Mouse (Mus musculus): ENCODE measurements at regions not wholly inside any gene's neighbourhood (a gene's known extent, or its start where the extent isn't known, plus 50 kb on each side); places are given as distances from the start of the nearest gene placed in this dataset.

GRCm38 (mm10) chr1:73721486-73722225, 402.6 kb downstream of the Tns1 start:
- Histone ChIP-seq H3K4me3 (no peak overlapping the region), H3K4me2 (replicated peaks) (no peak overlapping the region), H3K4me1 (no peaks in the 10 kb centered on the region), H3K9ac (replicated peaks) (no peak overlapping the region), H3K36me3 (no peaks in the 10 kb centered on the region), H3K27ac (replicated peaks) (no peak overlapping the region), H3K9me3 (no peaks in the 10 kb centered on the region), H3K27me3 (no peaks in the 10 kb centered on the region)
- ATAC-seq (replicated peaks): no peak
- WGBS: 81% methylated on average over 6 of the region's 6 CpGs

- Histone ChIP-seq H3K27me3 (no peaks in the 10 kb centered on the region), H3K27ac (replicated peaks) (no peak overlapping the region), H3K4me1 (no peaks in the 10 kb centered on the region), H3K4me2 (replicated peaks) (no peak overlapping the region), H3K9me3 (no peaks in the 10 kb centered on the region), H3K36me3 (no peaks in the 10 kb centered on the region), H3K4me3 (no peak overlapping the region), H3K9ac (replicated peaks) (no peak overlapping the region)
- ATAC-seq (replicated peaks): no peak
- WGBS: 82% methylated on average over 5 of the region's 5 CpGs
Observed at GRCm38 (mm10) chr1:73718421-73718820, 405.8 kb downstream of the Tns1 start.

- WGBS: 83% methylated on average over 7 of the region's 7 CpGs
- no peaks in the 10 kb centered on the region for H3K9me3 ChIP-seq
Observed at GRCm38 (mm10) chr1:73717401-73717800, 406.8 kb downstream of the Tns1 start.

GRCm38 (mm10) chr1:73716901-73717300, 407.3 kb downstream of the Tns1 start:
- Histone ChIP-seq H3K27ac (replicated peaks) (no peak overlapping the region), H3K4me2 (replicated peaks) (no peak overlapping the region), H3K9ac (replicated peaks) (no peak overlapping the region), H3K4me1 (no peaks in the 10 kb centered on the region), H3K27me3 (no peaks in the 10 kb centered on the region), H3K4me3 (no peak overlapping the region), H3K36me3 (no peaks in the 10 kb centered on the region), H3K9me3 (no peaks in the 10 kb centered on the region)
- ATAC-seq (replicated peaks): no peak

More at GRCm38 (mm10) chr1:73717401-73717800, 406.8 kb downstream of the Tns1 start:
- Histone ChIP-seq H3K36me3 (no peaks in the 10 kb centered on the region), H3K4me2 (replicated peaks) (no peak overlapping the region), H3K4me3 (no peak overlapping the region), H3K4me1 (no peaks in the 10 kb centered on the region), H3K9ac (replicated peaks) (no peak overlapping the region), H3K27ac (replicated peaks) (no peak overlapping the region), H3K27me3 (no peaks in the 10 kb centered on the region)
- no peak for ATAC-seq (replicated peaks)

GRCm38 (mm10) chr1:73715571-73715970, 408.7 kb downstream of the Tns1 start:
- Histone ChIP-seq H3K4me1 (no peaks in the 10 kb centered on the region), H3K9ac (replicated peaks) (no peak overlapping the region), H3K36me3 (no peaks in the 10 kb centered on the region), H3K4me2 (replicated peaks) (no peak overlapping the region), H3K27ac (replicated peaks) (no peak overlapping the region), H3K27me3 (no peaks in the 10 kb centered on the region), H3K9me3 (no peaks in the 10 kb centered on the region), H3K4me3 (no peak overlapping the region)
- no peak for ATAC-seq (replicated peaks)
- 85% methylated on average over 2 of the region's 2 CpGs for WGBS

- Histone ChIP-seq H3K4me2 (replicated peaks) (no peak overlapping the region), H3K9me3 (no peaks in the 10 kb centered on the region), H3K27me3 (no peaks in the 10 kb centered on the region), H3K36me3 (no peaks in the 10 kb centered on the region), H3K9ac (replicated peaks) (no peak overlapping the region), H3K4me1 (no peaks in the 10 kb centered on the region), H3K4me3 (no peak overlapping the region), H3K27ac (replicated peaks) (no peak overlapping the region)
- no peak for ATAC-seq (replicated peaks)
- WGBS: 62% methylated on average over 4 of the region's 4 CpGs
Observed at GRCm38 (mm10) chr1:73702428-73702842, 421.8 kb downstream of the Tns1 start.

GRCm38 (mm10) chr1:73693537-73693936, 430.7 kb downstream of the Tns1 start:
- Histone ChIP-seq H3K4me2 (replicated peaks) (no peak overlapping the region), H3K9ac (replicated peaks) (no peak overlapping the region), H3K9me3 (no peaks in the 10 kb centered on the region), H3K36me3 (no peaks in the 10 kb centered on the region), H3K4me3 (no peak overlapping the region), H3K4me1 (no peaks in the 10 kb centered on the region), H3K27me3 (no peaks in the 10 kb centered on the region), H3K27ac (replicated peaks) (no peak overlapping the region)
- 79% methylated on average over 2 of the region's 2 CpGs for WGBS
- ATAC-seq (replicated peaks): no peak

GRCm38 (mm10) chr1:73685734-73686133, 438.5 kb downstream of the Tns1 start:
- no peak for ATAC-seq (replicated peaks)
- 75% methylated on average over 4 of the region's 4 CpGs for WGBS

GRCm38 (mm10) chr1:73685066-73685465, 439.2 kb downstream of the Tns1 start:
- 91% methylated on average over 4 of the region's 4 CpGs for WGBS
- Histone ChIP-seq H3K4me1 (no peaks in the 10 kb centered on the region), H3K9me3 (no peaks in the 10 kb centered on the region), H3K36me3 (no peaks in the 10 kb centered on the region), H3K27ac (replicated peaks) (no peak overlapping the region), H3K4me3 (no peak overlapping the region), H3K27me3 (no peaks in the 10 kb centered on the region), H3K9ac (replicated peaks) (no peak overlapping the region), H3K4me2 (replicated peaks) (no peak overlapping the region)
- ATAC-seq (replicated peaks): no peak

More at GRCm38 (mm10) chr1:73685734-73686133, 438.5 kb downstream of the Tns1 start:
- no peak overlapping the region for H3K4me3 ChIP-seq
- no peak overlapping the region for H3K9ac ChIP-seq (replicated peaks)
- H3K9me3 ChIP-seq: no peaks in the 10 kb centered on the region
- H3K27me3 ChIP-seq: no peaks in the 10 kb centered on the region
- H3K4me2 ChIP-seq (replicated peaks): no peak overlapping the region
- no peak overlapping the region for H3K27ac ChIP-seq (replicated peaks)
- no peaks in the 10 kb centered on the region for H3K36me3 ChIP-seq
- no peaks in the 10 kb centered on the region for H3K4me1 ChIP-seq

- Histone ChIP-seq H3K36me3 (no peaks in the 10 kb centered on the region), H3K27me3 (no peaks in the 10 kb centered on the region), H3K4me2 (replicated peaks) (no peak overlapping the region), H3K27ac (replicated peaks) (no peak overlapping the region), H3K9me3 (no peaks in the 10 kb centered on the region), H3K4me3 (no peak overlapping the region), H3K4me1 (no peaks in the 10 kb centered on the region), H3K9ac (replicated peaks) (no peak overlapping the region)
- WGBS: 93% methylated on average over 5 of the region's 5 CpGs
- ATAC-seq (replicated peaks): no peak
Observed at GRCm38 (mm10) chr1:73684166-73684565, 440.1 kb downstream of the Tns1 start.

- Histone ChIP-seq H3K27me3 (no peaks in the 10 kb centered on the region), H3K4me1 (no peaks in the 10 kb centered on the region), H3K36me3 (no peaks in the 10 kb centered on the region), H3K9me3 (no peaks in the 10 kb centered on the region), H3K4me3 (no peak overlapping the region), H3K27ac (replicated peaks) (no peak overlapping the region), H3K4me2 (replicated peaks) (no peak overlapping the region), H3K9ac (replicated peaks) (no peak overlapping the region)
- ATAC-seq (replicated peaks): no peak
- WGBS: 76% methylated on average over 4 of the region's 4 CpGs
Observed at GRCm38 (mm10) chr1:73683132-73683888, 440.9 kb downstream of the Tns1 start.

GRCm38 (mm10) chr1:73681697-73682096, 442.6 kb downstream of the Tns1 start:
- Histone ChIP-seq H3K27me3 (no peaks in the 10 kb centered on the region), H3K4me1 (no peaks in the 10 kb centered on the region), H3K4me3 (no peak overlapping the region), H3K9ac (replicated peaks) (no peak overlapping the region), H3K27ac (replicated peaks) (no peak overlapping the region), H3K4me2 (replicated peaks) (no peak overlapping the region), H3K9me3 (no peaks in the 10 kb centered on the region), H3K36me3 (no peaks in the 10 kb centered on the region)
- ATAC-seq (replicated peaks): no peak
- 71% methylated on average over 1 of the region's 1 CpGs for WGBS
